Mouse (Mus musculus): Measurements from ENCODE around the gene Lmf1. TPM values are rescaled to one million over a fixed set of nuclear protein-coding genes. Genes with fewer than 3 reads are reported as not detected.

Gene Lmf1
- polyA plus RNA-seq, 1 experiment from 2014 or later = 34.9 TPM

DNA sequence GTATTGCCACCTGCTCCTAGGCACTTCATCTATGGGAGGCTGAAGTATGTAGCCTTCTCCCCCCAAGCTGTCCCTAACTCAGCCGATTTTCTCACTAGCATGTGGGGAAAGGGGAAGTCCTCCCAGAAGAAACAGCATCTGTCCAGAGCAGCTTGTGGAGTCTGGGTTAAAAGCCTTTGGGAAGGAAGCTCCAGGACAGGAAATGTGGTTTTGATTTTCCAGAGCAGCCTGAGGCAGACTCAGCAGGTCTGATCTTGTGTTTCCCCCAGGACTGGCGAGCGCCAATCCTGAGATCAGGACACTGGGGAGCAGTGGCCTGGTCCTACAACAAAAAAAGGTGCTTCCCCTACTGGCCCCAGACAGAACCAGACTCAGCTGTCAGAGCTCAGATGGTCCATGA is 23.7 kb upstream of the Lmf1 start:
- no peak for ATAC-seq (replicated peaks; ENCODE audit: insufficient number of reproducible peaks, low FRiP score, low TSS enrichment)
- no peak overlapping the region; the same call in 1 of the 2 replicates for H3K27ac ChIP-seq (ENCODE audit: low read depth, low read length)

DNA sequence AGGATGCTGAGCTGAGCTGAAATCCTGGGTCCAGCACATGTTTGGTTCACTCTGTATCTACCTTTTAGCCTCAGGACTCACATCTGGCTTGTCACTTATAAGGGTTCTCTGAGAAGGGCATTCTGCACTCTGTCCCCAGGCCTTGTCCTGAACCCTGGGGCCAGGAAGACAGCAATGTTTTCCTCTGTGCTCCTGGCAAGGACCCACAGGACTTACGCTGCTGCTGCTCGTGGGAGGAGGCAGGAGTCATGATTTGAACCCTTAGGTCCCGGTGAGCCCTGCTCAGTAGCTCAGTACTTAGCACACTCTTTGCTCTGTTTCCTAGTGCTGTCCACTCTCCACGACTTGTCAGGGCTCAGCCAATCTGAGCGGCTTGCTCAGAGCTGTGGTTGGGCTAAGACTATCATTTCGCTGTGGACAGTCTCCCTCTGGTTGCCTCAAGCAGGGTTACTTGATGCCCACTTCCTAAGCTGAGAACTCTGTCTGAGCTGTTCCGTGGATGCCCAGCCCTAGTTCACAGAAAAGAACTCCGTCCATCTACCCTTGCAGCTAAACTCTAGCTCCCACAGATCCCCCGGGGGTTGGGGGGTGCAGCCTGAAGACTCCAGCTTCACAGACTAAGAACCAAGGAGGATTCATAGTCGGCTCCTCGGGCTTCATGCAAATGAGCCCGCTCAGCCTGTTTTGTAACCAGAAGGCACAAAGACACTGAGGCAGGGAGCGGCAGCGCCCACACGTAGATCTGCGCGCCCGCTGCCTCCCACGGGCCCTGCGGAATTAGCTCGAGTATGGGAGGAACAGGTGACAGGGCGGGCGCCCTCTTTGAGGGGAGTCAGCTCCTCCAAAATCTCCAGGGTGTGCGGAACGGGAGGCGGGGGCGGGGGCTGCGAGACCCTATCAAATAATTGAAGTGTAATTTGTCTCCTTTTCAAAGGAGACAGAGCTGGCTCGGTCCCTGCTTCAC is 22.9 kb upstream of the Lmf1 start:
- Histone ChIP-seq H3K36me3 (ENCODE audit: control insufficient read depth, insufficient read depth, low read length) (no peaks in the 10 kb centered on the region), H3K27ac (ENCODE audit: low read depth, low read length) (no peak overlapping the region; the same call in 1 of the 2 replicates), H3K4me3 (ENCODE audit: low read depth, low read length) (peak overlapping the region; percentile 26), H3K9me3 (replicated peaks; ENCODE audit: control insufficient read depth, low read length) (no peaks in the 10 kb centered on the region), H3K27me3 (ENCODE audit: control insufficient read depth, insufficient read depth, low read length) (peaks cover 9% of the 10 kb centered on the region; the same call in 1 of the 2 replicates), H3K9ac (ENCODE audit: low read depth, low read length) (peak overlapping the region; percentile 48), H3K4me1 (ENCODE audit: control insufficient read depth, insufficient read depth, low read length) (peaks cover 23% of the 10 kb centered on the region), H3K4me2 (peak overlapping the region; percentile 73)
- ATAC-seq (replicated peaks; ENCODE audit: insufficient number of reproducible peaks, low FRiP score, low TSS enrichment) = 0 out of 2 replicates have a peak, but pooled peaks have one; percentile 15
- WGBS (ENCODE audit: insufficient replicate concordance) = 10% methylated on average over 29 of the region's 29 CpGs

More for the DNA sequence above, 23.7 kb upstream of the Lmf1 start:
- H3K4me3 ChIP-seq (ENCODE audit: low read depth, low read length) = no peak overlapping the region
- peaks cover 19% of the 10 kb centered on the region for H3K4me1 ChIP-seq (ENCODE audit: control insufficient read depth, insufficient read depth, low read length)
- peaks cover 9% of the 10 kb centered on the region; the same call in 1 of the 2 replicates for H3K27me3 ChIP-seq (ENCODE audit: control insufficient read depth, insufficient read depth, low read length)
- WGBS (ENCODE audit: insufficient replicate concordance) = 30% methylated on average over 3 of the region's 3 CpGs
- no peak overlapping the region for H3K9ac ChIP-seq (ENCODE audit: low read depth, low read length)
- no peaks in the 10 kb centered on the region for H3K9me3 ChIP-seq (replicated peaks; ENCODE audit: control insufficient read depth, low read length)
- no peak overlapping the region for H3K4me2 ChIP-seq
- H3K36me3 ChIP-seq (ENCODE audit: control insufficient read depth, insufficient read depth, low read length) = no peaks in the 10 kb centered on the region

DNA sequence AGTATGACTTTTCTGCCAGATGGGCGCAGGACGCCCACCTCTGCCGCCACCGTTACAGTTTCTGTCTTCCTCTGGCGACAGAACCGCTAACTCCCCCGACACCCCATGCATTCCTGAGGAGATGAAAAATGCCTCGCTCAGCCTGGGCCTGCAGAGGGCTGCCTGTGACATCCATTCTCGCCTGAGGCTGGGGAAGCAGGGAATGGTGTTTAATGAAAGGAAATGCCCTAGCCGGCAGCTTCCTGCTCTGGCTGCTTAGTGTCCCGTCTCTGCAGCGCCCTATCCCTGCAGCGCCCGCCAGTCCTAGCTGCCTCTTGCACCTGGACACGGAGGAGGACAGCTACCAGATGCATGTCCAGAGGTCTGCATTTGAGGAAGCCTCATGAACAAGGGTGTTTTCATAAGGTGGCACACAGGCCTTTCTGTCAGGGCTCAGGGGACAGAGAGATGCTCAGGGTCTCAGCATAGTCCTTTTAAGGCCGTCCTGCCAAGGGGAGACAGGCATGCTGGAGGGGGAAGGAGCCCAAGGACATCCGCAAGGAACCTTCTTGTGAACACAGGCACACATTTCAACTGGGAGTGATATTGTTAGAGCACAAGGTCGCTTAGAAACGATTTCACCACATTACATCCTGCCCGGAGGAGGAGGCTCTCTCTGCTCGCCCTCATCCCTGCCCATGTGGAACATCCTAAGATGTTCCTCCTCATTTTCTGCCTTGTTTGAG is 22.1 kb upstream of the Lmf1 start:
- Histone ChIP-seq H3K27ac (ENCODE audit: low read depth, low read length) (no peak overlapping the region), H3K4me1 (ENCODE audit: control insufficient read depth, insufficient read depth, low read length) (peaks cover 23% of the 10 kb centered on the region), H3K27me3 (ENCODE audit: control insufficient read depth, insufficient read depth, low read length) (peaks cover 9% of the 10 kb centered on the region; the same call in 1 of the 2 replicates), H3K4me3 (ENCODE audit: low read depth, low read length) (peak overlapping the region; percentile 26), H3K4me2 (peak overlapping the region; percentile 73), H3K9me3 (replicated peaks; ENCODE audit: control insufficient read depth, low read length) (no peaks in the 10 kb centered on the region), H3K9ac (ENCODE audit: low read depth, low read length) (peak overlapping the region; percentile 48), H3K36me3 (ENCODE audit: control insufficient read depth, insufficient read depth, low read length) (no peaks in the 10 kb centered on the region)
- ATAC-seq (replicated peaks; ENCODE audit: insufficient number of reproducible peaks, low FRiP score, low TSS enrichment) = 0 out of 2 replicates have a peak, but pooled peaks have one; percentile 6
- 12% methylated on average over 21 of the region's 21 CpGs for WGBS (ENCODE audit: insufficient replicate concordance)

DNA sequence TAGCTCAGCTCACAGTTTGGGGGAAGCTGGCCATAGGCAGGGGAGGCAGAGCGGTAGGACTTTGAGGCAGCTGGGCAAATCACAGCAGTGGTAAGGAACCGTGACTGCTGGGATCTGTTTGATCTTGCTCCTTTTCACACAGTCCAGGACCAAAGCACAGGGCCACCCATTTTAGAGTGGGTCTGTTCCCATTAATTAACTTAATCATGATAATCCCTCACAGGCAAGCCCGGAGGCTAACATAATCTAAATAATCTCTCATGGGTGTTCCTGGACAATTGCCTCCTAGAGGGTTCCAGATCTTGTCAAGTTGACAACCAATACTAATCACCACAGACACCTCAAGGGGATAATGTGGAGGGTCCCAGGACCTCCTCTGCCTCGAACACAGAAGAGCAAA is 19.3 kb upstream of the Lmf1 start:
- Histone ChIP-seq H3K4me1 (ENCODE audit: control insufficient read depth, insufficient read depth, low read length) (peaks cover 27% of the 10 kb centered on the region), H3K36me3 (ENCODE audit: control insufficient read depth, insufficient read depth, low read length) (no peaks in the 10 kb centered on the region), H3K9ac (ENCODE audit: low read depth, low read length) (no peak overlapping the region), H3K9me3 (replicated peaks; ENCODE audit: control insufficient read depth, low read length) (no peaks in the 10 kb centered on the region), H3K4me3 (ENCODE audit: low read depth, low read length) (no peak overlapping the region), H3K27ac (ENCODE audit: low read depth, low read length) (no peak overlapping the region), H3K27me3 (ENCODE audit: control insufficient read depth, insufficient read depth, low read length) (peaks cover 9% of the 10 kb centered on the region), H3K4me2 (no peak overlapping the region)
- 64% methylated on average over 4 of the region's 4 CpGs for WGBS (ENCODE audit: insufficient replicate concordance)
- no peak for ATAC-seq (replicated peaks; ENCODE audit: insufficient number of reproducible peaks, low FRiP score, low TSS enrichment)

DNA sequence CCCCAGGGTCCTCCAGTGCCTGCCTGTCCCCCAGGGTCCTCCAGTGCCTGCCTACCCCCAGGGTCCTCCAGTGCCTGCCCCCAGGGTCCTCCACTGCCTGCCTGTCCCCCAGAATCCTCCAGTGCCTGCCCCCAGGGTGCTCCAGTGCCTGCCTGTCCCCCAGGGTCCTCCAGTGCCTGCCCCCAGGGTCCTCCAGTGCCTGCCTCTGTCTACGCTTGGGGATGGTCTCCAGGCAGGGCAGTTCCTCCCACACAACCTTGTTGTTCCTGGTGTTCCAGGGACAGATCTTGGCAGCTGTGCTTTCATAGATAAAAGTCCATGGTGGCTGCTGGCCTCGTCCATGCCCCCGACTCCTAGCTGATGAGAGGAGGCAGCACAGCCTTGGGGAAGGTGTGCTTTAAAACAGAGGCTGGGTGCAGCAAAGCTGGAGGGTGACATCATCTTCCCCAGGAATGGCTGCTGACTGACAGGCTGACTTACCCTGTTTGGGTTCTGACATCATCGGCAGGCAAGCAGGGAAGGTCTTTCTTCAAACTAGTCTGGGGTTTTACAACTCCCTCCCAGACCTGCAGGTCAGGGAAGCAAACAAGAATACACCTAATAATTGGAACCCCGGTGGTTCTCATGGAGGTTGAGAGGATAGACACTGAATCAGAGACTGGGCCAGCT is 18.2 kb upstream of the Lmf1 start:
- Histone ChIP-seq H3K27me3 (ENCODE audit: control insufficient read depth, insufficient read depth, low read length) (peaks cover 7% of the 10 kb centered on the region), H3K4me3 (ENCODE audit: low read depth, low read length) (no peak overlapping the region), H3K9ac (ENCODE audit: low read depth, low read length) (peak overlapping the region; percentile 22; the same call in 1 of the 2 replicates), H3K36me3 (ENCODE audit: control insufficient read depth, insufficient read depth, low read length) (no peaks in the 10 kb centered on the region), H3K4me2 (no peak overlapping the region), H3K4me1 (ENCODE audit: control insufficient read depth, insufficient read depth, low read length) (peaks cover 25% of the 10 kb centered on the region), H3K27ac (ENCODE audit: low read depth, low read length) (peak overlapping the region; percentile 71), H3K9me3 (replicated peaks; ENCODE audit: control insufficient read depth, low read length) (no peaks in the 10 kb centered on the region)
- no peak for ATAC-seq (replicated peaks; ENCODE audit: insufficient number of reproducible peaks, low FRiP score, low TSS enrichment)
- 29% methylated on average over 5 of the region's 5 CpGs for WGBS (ENCODE audit: insufficient replicate concordance)

DNA sequence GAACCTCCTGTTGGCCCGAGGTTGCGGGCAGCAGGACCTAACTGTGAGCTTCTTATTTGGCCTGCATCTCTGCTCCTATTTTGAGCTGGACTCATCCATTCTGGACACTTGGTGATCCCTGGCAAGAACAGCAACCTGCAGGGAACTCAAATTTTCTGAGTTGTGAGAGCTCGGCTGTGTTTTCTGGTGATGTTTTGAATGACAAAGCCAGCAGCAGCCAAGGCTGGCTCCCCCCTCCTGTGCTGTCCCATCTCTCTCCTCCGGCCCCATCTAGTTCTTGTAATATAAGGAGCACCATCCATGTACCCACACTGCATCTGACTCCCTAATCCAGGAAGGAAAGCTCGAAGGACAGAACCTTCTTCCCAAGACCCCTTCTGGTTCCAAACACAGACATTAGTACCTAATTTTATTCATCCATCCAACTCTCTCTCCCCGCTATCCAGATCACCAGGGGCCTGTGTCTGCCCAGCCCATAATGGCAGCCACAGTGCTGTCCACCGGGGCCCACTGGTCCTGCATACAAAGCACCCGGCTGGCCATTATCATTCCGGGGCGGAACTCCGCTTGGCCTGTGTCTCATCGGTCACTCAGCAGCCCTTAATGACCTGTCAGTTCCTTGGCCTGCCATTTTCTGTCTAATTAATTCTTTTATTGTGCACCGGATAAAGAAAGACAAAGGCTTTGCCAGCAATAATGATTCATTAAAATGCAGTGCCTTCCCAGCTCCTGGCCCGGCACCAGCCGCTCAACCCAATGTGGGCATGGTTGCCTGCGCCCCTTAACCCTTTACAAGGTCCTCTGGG is 17.5 kb upstream of the Lmf1 start:
- ATAC-seq (replicated peaks; ENCODE audit: insufficient number of reproducible peaks, low FRiP score, low TSS enrichment) = no peak
- WGBS (ENCODE audit: insufficient replicate concordance) = 70% methylated on average over 16 of the region's 16 CpGs
- Histone ChIP-seq H3K9me3 (replicated peaks; ENCODE audit: control insufficient read depth, low read length) (no peaks in the 10 kb centered on the region), H3K9ac (ENCODE audit: low read depth, low read length) (no peak overlapping the region; the same call in 1 of the 2 replicates), H3K27me3 (ENCODE audit: control insufficient read depth, insufficient read depth, low read length) (peaks cover 6% of the 10 kb centered on the region), H3K36me3 (ENCODE audit: control insufficient read depth, insufficient read depth, low read length) (no peaks in the 10 kb centered on the region), H3K4me2 (no peak overlapping the region), H3K27ac (ENCODE audit: low read depth, low read length) (no peak overlapping the region), H3K4me1 (ENCODE audit: control insufficient read depth, insufficient read depth, low read length) (peaks cover 18% of the 10 kb centered on the region), H3K4me3 (ENCODE audit: low read depth, low read length) (no peak overlapping the region)

DNA sequence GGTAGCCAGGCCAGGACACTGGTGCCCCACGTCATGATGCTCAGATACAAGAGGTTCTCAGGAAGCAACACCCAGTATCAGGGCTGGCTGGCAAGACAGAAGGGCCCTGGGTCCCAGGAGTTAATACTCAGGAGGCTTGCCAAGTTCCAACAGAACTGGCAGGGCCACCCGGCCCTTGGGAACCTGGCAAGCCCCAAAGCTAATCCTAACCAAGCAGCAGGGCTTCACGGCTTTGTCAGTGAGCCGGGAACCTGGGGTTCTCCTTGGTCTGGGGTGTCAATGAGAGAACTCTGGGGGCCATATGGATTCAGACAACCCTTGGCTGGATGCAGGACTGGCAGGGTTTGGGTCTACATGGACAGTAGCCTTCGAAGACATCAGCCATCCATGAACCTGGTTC is 14.4 kb upstream of the Lmf1 start:
- no peak overlapping the region for H3K9ac ChIP-seq (ENCODE audit: low read depth, low read length)
- H3K27me3 ChIP-seq (ENCODE audit: control insufficient read depth, insufficient read depth, low read length) = peaks cover 26% of the 10 kb centered on the region
- H3K36me3 ChIP-seq (ENCODE audit: control insufficient read depth, insufficient read depth, low read length) = no peaks in the 10 kb centered on the region
- no peak overlapping the region for H3K4me3 ChIP-seq (ENCODE audit: low read depth, low read length)
- no peak overlapping the region for H3K4me2 ChIP-seq
- H3K27ac ChIP-seq (ENCODE audit: low read depth, low read length) = no peak overlapping the region
- no peak for ATAC-seq (replicated peaks; ENCODE audit: insufficient number of reproducible peaks, low FRiP score, low TSS enrichment)
- no peaks in the 10 kb centered on the region for H3K9me3 ChIP-seq (replicated peaks; ENCODE audit: control insufficient read depth, low read length)
- 72% methylated on average over 5 of the region's 5 CpGs for WGBS (ENCODE audit: insufficient replicate concordance)
- H3K4me1 ChIP-seq (ENCODE audit: control insufficient read depth, insufficient read depth, low read length) = peaks cover 14% of the 10 kb centered on the region
